Mouse (Mus musculus): ENCODE results near the gene Apeh. TPM values are rescaled to one million over a fixed set of nuclear protein-coding genes. Genes with fewer than 3 reads are reported as not detected.

The Apeh gene
- polyA plus RNA-seq, 2 experiments, result 38.6 to 55.6 TPM

GRCm38 (mm10) chr9:108093586-108093985 is 820 bp downstream of the Apeh start:
- no peak for TF ChIP-seq POLR2A (IDR thresholded peaks at IDR 0.05; ENCODE audit: borderline replicate concordance, extremely low read depth, insufficient read depth, insufficient read length)
- Histone ChIP-seq H3K4me3 (replicated peaks; ENCODE audit: low read length) (peak overlapping the region; percentile 56), H3K4me2 (replicated peaks; ENCODE audit: low read depth, low read length, severe bottlenecking) (peak overlapping the region; percentile 69), H3K9me3 (ENCODE audit: control insufficient read depth, low read length) (no peaks in the 10 kb centered on the region), H3K27ac (replicated peaks; ENCODE audit: low read depth, low read length) (no peak overlapping the region), H3K9ac (ENCODE audit: low read depth, low read length, severe bottlenecking) (peak overlapping the region; percentile 62), H3K27me3 (ENCODE audit: control insufficient read depth, insufficient read depth, low read length) (no peaks in the 10 kb centered on the region), H3K36me3 (ENCODE audit: control insufficient read depth, insufficient read depth, low read length) (peaks cover 39% of the 10 kb centered on the region), H3K4me1 (ENCODE audit: control insufficient read depth, insufficient read depth, low read length) (0 out of 2 replicates have a peak, but pooled peaks cover 9% of the 10 kb centered on the region)
- DNase-seq (ENCODE audit: low spot score) (no peak), ATAC-seq (ENCODE audit: low FRiP score, low read depth) (no peak)
- 66% methylated on average over 10 of the region's 10 CpGs for WGBS

DNA sequence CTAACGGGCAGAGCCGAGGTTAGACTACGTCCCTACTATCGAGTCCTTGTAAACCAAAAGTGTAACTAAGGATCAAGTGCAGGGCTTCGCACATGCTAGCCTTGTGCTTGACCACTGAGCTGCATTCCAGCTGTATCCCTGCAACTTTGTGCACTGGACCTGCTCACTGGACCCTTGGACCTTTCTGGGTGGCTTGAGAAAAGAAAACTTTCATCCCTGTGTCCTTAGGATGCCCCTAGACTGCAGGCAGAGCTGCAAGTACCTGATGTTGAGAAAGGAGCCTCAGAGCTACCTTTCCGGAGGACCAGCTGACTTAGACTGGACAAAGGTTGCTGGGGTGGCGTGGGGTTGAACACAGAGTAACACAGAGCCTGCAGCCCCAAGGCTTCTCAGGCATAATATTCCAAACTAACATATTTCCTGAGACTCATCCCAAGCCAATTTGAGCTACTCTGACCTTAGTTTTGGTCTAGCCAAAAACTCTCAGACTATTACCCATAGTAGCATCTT is 3.7 kb downstream of the Apeh start:
- DNase-seq (ENCODE audit: low spot score) (no peak), ATAC-seq (ENCODE audit: low FRiP score, low read depth) (no peak)
- no peaks in the 10 kb centered on the region for H3K27me3 ChIP-seq (ENCODE audit: control insufficient read depth, insufficient read depth, low read length)
- H3K27ac ChIP-seq (replicated peaks; ENCODE audit: low read depth, low read length), result no peak overlapping the region
- H3K4me3 ChIP-seq (replicated peaks; ENCODE audit: low read length), result no peak overlapping the region
- no peaks in the 10 kb centered on the region for H3K9me3 ChIP-seq (ENCODE audit: control insufficient read depth, low read length)
- H3K9ac ChIP-seq (ENCODE audit: low read depth, low read length, severe bottlenecking), result no peak overlapping the region
- 90% methylated on average over 7 of the region's 7 CpGs for WGBS
- H3K4me2 ChIP-seq (replicated peaks; ENCODE audit: low read depth, low read length, severe bottlenecking), result no peak overlapping the region
- no peak for TF ChIP-seq POLR2A (IDR thresholded peaks at IDR 0.05; ENCODE audit: borderline replicate concordance, extremely low read depth, insufficient read depth, insufficient read length)
- 0 out of 2 replicates have a peak, but pooled peaks cover 9% of the 10 kb centered on the region for H3K4me1 ChIP-seq (ENCODE audit: control insufficient read depth, insufficient read depth, low read length)
- peaks cover 68% of the 10 kb centered on the region for H3K36me3 ChIP-seq (ENCODE audit: control insufficient read depth, insufficient read depth, low read length)

DNA sequence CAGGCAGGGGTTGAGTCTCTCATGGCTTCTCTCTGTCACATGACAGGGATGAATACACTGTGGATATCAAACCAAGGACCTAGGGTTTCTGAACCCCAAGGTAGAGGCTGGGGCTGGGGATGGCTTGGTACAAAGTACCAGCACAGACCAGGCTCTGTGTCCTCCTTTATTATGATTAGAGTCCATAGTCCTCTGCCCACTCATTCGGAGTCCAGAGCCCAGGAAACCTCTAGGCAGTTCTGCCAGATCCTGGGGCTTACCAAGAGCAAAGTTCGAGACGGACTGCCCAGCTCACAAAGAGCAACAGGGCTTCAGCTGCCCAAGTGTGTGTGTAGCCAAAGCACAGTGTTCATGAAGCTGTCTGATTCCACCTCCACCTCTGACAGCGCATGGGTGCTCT is 9.1 kb downstream of the Apeh start:
- ATAC-seq (ENCODE audit: low FRiP score, low read depth), result no peak
- peaks cover 5% of the 10 kb centered on the region for H3K4me1 ChIP-seq (ENCODE audit: control insufficient read depth, insufficient read depth, low read length)
- H3K27me3 ChIP-seq (ENCODE audit: control insufficient read depth, insufficient read depth, low read length), result peaks cover 20% of the 10 kb centered on the region; the same call in 1 of the 2 replicates
- H3K27ac ChIP-seq (replicated peaks; ENCODE audit: low read depth, low read length), result no peak overlapping the region
- H3K4me3 ChIP-seq (replicated peaks; ENCODE audit: low read length), result no peak overlapping the region
- no peak for DNase-seq (ENCODE audit: low spot score)
- peaks cover 63% of the 10 kb centered on the region for H3K36me3 ChIP-seq (ENCODE audit: control insufficient read depth, insufficient read depth, low read length)
- H3K9ac ChIP-seq (ENCODE audit: low read depth, low read length, severe bottlenecking), result no peak overlapping the region
- TF ChIP-seq POLR2A (IDR thresholded peaks at IDR 0.05; ENCODE audit: borderline replicate concordance, extremely low read depth, insufficient read depth, insufficient read length), result no peak
- WGBS, result 93% methylated on average over 4 of the region's 4 CpGs
- no peaks in the 10 kb centered on the region for H3K9me3 ChIP-seq (ENCODE audit: control insufficient read depth, low read length)
- H3K4me2 ChIP-seq (replicated peaks; ENCODE audit: low read depth, low read length, severe bottlenecking), result no peak overlapping the region

GRCm38 (mm10) chr9:108083561-108083960 is 10.8 kb downstream of the Apeh start:
- H3K4me2 ChIP-seq (replicated peaks; ENCODE audit: low read depth, low read length, severe bottlenecking), result no peak overlapping the region
- H3K9me3 ChIP-seq (ENCODE audit: control insufficient read depth, low read length), result no peaks in the 10 kb centered on the region
- no peak overlapping the region for H3K27ac ChIP-seq (replicated peaks; ENCODE audit: low read depth, low read length)
- peaks cover 46% of the 10 kb centered on the region for H3K36me3 ChIP-seq (ENCODE audit: control insufficient read depth, insufficient read depth, low read length)
- TF ChIP-seq POLR2A (IDR thresholded peaks at IDR 0.05; ENCODE audit: borderline replicate concordance, extremely low read depth, insufficient read depth, insufficient read length), result no peak
- ATAC-seq (ENCODE audit: low FRiP score, low read depth) (no peak), DNase-seq (ENCODE audit: low spot score) (no peak)
- H3K4me1 ChIP-seq (ENCODE audit: control insufficient read depth, insufficient read depth, low read length), result peaks cover 11% of the 10 kb centered on the region
- H3K9ac ChIP-seq (ENCODE audit: low read depth, low read length, severe bottlenecking), result no peak overlapping the region
- H3K27me3 ChIP-seq (ENCODE audit: control insufficient read depth, insufficient read depth, low read length), result peaks cover 20% of the 10 kb centered on the region; the same call in 1 of the 2 replicates
- 83% methylated on average over 6 of the region's 6 CpGs for WGBS
- H3K4me3 ChIP-seq (replicated peaks; ENCODE audit: low read length), result no peak overlapping the region

DNA sequence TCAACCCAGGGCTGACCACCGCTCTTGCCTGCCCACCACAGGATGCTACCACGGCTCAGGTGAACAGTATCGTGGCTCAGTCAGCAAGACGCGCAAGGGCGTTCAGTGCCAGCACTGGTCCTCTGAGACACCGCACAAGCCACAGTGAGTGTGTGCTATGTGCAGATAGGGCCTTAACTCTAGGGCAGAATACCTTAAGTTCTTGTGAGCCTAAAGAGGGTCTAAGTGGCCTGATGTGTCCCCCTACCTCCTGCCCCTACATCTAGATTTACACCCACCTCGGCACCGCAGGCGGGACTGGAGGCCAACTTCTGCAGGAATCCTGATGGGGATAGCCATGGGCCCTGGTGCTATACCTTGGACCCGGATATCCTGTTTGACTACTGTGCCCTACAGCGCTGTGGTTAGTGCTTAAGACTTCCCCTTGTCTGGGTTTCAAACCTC is 11.4 kb downstream of the Apeh start, which contains the start of gene Rnf123:
TSS of gene Rnf123 (minus strand) at position 359 of the 444 bp plus-strand sequence.
- Histone ChIP-seq H3K27me3 (ENCODE audit: control insufficient read depth, insufficient read depth, low read length) (peaks cover 20% of the 10 kb centered on the region; the same call in 1 of the 2 replicates), H3K9ac (ENCODE audit: low read depth, low read length, severe bottlenecking) (peak within 1 kb of the TSS; percentile 12; the same call in 1 of the 2 replicates)
- 33% methylated on average over 12 of the region's 12 CpGs for WGBS

More for the DNA sequence above, 11.4 kb downstream of the Apeh start, which contains the start of gene Rnf123:
- peak within 1 kb of the TSS; percentile 26 for H3K4me2 ChIP-seq (replicated peaks; ENCODE audit: low read depth, low read length, severe bottlenecking)
- H3K4me1 ChIP-seq (ENCODE audit: control insufficient read depth, insufficient read depth, low read length), result peaks cover 14% of the 10 kb centered on the region
- H3K27ac ChIP-seq (replicated peaks; ENCODE audit: low read depth, low read length), result no peak within 1 kb of the TSS
- H3K36me3 ChIP-seq (ENCODE audit: control insufficient read depth, insufficient read depth, low read length), result peaks cover 40% of the 10 kb centered on the region
- ATAC-seq (ENCODE audit: low FRiP score, low read depth) (no peak), DNase-seq (ENCODE audit: low spot score) (no peak)
- H3K4me3 ChIP-seq (replicated peaks; ENCODE audit: low read length), result peak within 1 kb of the TSS; percentile 11; the same call in 1 of the 2 replicates
- no peak for TF ChIP-seq POLR2A (IDR thresholded peaks at IDR 0.05; ENCODE audit: borderline replicate concordance, extremely low read depth, insufficient read depth, insufficient read length)
- no peaks in the 10 kb centered on the region for H3K9me3 ChIP-seq (ENCODE audit: control insufficient read depth, low read length)
